Mouse (Mus musculus) liver, adult 2 months (tissue): ENCODE results near the gene Mgat4a.

Experiments used
- CTCF ChIP-seq: fragments of 200-500 bp; IDR thresholded peaks from 2 replicates; pipeline ENCODE4 v1.5.1; 2011; ENCODE audit warnings: low read depth, low read length, control low read depth
- POLR2A ChIP-seq: fragments of 200-500 bp; IDR thresholded peaks from 2 replicates; pipeline ENCODE4 v1.6.1; 2011; ENCODE audit warnings: low read length, control low read depth; ENCODE audit not compliant: insufficient read depth; ENCODE audit errors: extremely low read depth

DNA sequence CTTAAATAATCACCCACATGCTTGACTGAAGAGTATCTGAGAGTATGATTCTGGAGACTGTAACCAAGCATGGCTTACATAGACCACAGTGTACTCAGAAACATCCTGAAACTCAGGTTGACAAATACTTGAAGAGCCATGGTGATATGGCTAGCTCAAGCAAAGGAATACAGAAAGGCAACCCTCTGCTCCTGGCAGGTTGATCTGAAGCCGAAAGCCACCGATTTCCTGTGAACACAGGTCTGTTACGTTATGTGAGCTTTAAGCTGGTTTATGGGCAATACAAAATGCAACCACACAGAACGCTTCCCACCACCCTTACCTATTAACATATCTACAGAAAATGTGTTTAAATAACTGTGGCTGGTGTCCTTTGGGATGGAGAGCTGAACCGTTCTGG lies 71.8 kb downstream of the Mgat4a start:
- TF ChIP-seq POLR2A (no peak), CTCF (no peak)
